Mouse (Mus musculus): ENCODE measurements around the gene Trir. TPM values are rescaled to one million over a fixed set of nuclear protein-coding genes. Genes with fewer than 3 reads are reported as not detected.
A peak's percentile ranks its signal among the peaks of the same experiment; 100 is the strongest.

Gene Trir
- total RNA-seq, 1 experiment: 181 TPM

DNA sequence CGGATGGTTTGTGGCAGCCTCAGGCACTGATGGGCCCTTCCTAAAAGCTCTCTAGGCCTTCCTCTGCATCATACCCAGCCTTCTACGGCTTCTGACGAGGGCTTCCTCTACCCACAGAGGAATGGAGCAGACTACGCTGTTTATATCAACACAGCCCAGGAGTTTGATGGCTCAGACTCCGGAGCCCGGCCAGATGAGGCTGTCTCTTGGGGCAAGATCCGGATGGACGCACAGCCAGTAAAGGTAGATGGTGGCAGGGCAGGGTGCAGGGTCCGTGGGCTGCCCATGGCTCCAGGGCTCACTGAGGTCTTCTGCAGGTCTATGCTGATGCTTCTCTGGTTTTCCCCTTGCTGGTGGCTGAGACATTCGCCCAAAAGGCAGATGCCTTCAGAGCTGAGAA lies 48.0 kb downstream of the Trir start:
- Histone ChIP-seq H3K9ac (ENCODE audit: insufficient read depth, low read depth, low read length, poor library complexity, severe bottlenecking) (no peak overlapping the region), H3K4me1 (ENCODE audit: control insufficient read depth in 2 of 2, insufficient read depth in 2 of 2, low read length in 2 of 2, poor library complexity in 1 of 2) (peaks cover 0 to 11% of the 10 kb centered on the region in 2 experiments; a peak in 1 of 4 replicates), H3K4me3 (ENCODE audit: insufficient read depth in 1 of 2, low read depth in 1 of 2, low read length in 2 of 2, poor library complexity in 1 of 2, severe bottlenecking in 1 of 2) (no peak overlapping the region), H3K36me3 (ENCODE audit: control insufficient read depth, insufficient read depth, low read length, poor library complexity, severe bottlenecking) (peaks cover 32% of the 10 kb centered on the region), H3K9me3 (ENCODE audit: control insufficient read depth, insufficient read depth, low read depth, low read length) (no peaks in the 10 kb centered on the region), H3K27ac (ENCODE audit: insufficient read depth, low read depth, low read length, poor library complexity, severe bottlenecking) (no peak overlapping the region)
- in situ Hi-C loops (cut with MboI; ENCODE audit: low sequenced_read_pairs in 2 of 2, unreplicated experiment in 2 of 2): no loop called here
- DNase-seq (ENCODE audit: low read depth, low spot score): no peak
- TF ChIP-seq HCFC1 (IDR thresholded peaks at IDR 0.05; ENCODE audit: borderline replicate concordance, insufficient read depth, low read length): no peak
- TF ChIP-seq MAFK (IDR thresholded peaks at IDR 0.05; ENCODE audit: insufficient read depth, low read depth, low read length): no peak
- no peak for TF ChIP-seq CHD2 (IDR thresholded peaks at IDR 0.05; ENCODE audit: low read depth, low read length)
- no peak for TF ChIP-seq ZC3H11A (IDR thresholded peaks at IDR 0.05; ENCODE audit: borderline replicate concordance, low read depth, low read length)
- no peak for TF ChIP-seq ZNF384 (IDR thresholded peaks at IDR 0.05; ENCODE audit: low read depth, low read length)

DNA sequence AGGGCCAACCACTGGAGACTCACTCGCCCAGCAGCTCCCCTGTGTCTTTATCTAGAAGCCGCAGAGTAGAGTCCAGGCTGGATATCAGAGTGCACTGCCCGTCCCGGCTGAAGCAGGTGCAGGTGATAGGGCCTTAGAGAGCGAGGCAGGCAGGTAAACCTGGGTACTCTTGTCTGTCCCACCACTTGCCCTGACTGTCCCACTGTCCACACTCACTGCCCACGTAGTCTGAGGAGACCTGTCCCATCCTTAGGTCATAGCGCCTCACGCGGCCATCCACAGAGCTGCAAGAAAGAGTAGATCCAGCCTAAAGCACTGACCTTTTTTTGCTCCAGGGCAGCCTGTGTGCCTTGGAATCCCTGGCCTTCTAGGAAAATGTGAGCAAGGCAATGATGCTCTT lies 49.4 kb downstream of the Trir start:
- H3K36me3 ChIP-seq (ENCODE audit: control insufficient read depth, insufficient read depth, low read length, poor library complexity, severe bottlenecking): peaks cover 32% of the 10 kb centered on the region
- no peak overlapping the region for H3K4me3 ChIP-seq (ENCODE audit: insufficient read depth in 1 of 2, low read depth in 1 of 2, low read length in 2 of 2, poor library complexity in 1 of 2, severe bottlenecking in 1 of 2)
- peaks cover 0 to 11% of the 10 kb centered on the region in 2 experiments; a peak in 1 of 4 replicates for H3K4me1 ChIP-seq (ENCODE audit: control insufficient read depth in 2 of 2, insufficient read depth in 2 of 2, low read length in 2 of 2, poor library complexity in 1 of 2)
- TF ChIP-seq CHD2 (IDR thresholded peaks at IDR 0.05; ENCODE audit: low read depth, low read length): no peak
- TF ChIP-seq ZC3H11A (IDR thresholded peaks at IDR 0.05; ENCODE audit: borderline replicate concordance, low read depth, low read length): no peak
- TF ChIP-seq MAFK (IDR thresholded peaks at IDR 0.05; ENCODE audit: insufficient read depth, low read depth, low read length): no peak
- no peak for TF ChIP-seq HCFC1 (IDR thresholded peaks at IDR 0.05; ENCODE audit: borderline replicate concordance, insufficient read depth, low read length)
- TF ChIP-seq ZNF384 (IDR thresholded peaks at IDR 0.05; ENCODE audit: low read depth, low read length): no peak
- in situ Hi-C loops (cut with MboI; ENCODE audit: low sequenced_read_pairs in 2 of 2, unreplicated experiment in 2 of 2): no loop called here
- no peaks in the 10 kb centered on the region for H3K9me3 ChIP-seq (ENCODE audit: control insufficient read depth, insufficient read depth, low read depth, low read length)
- H3K27ac ChIP-seq (ENCODE audit: insufficient read depth, low read depth, low read length, poor library complexity, severe bottlenecking): no peak overlapping the region
- no peak for DNase-seq (ENCODE audit: low read depth, low spot score)
- no peak overlapping the region for H3K9ac ChIP-seq (ENCODE audit: insufficient read depth, low read depth, low read length, poor library complexity, severe bottlenecking)

DNA sequence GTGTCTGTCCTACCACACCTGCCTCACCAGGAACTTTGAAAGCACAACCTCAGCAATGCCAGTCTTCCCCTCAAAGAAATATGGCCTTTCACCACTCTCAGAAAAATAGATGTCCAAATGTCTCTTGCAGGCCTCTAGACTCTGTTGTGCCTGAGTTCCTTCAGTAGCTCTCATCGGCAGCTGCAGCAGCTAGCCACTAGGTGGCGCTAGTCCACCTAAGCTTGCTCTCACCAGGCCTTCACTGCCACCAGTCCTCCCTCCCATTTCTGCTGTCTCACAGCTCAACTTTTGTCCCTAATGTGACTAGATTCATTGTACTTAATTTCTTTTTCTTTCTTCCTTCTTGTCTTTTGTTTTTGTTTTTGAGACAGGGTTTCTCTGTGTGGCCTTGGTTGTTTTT lies 50.4 kb downstream of the Trir start:
- no peak for TF ChIP-seq HCFC1 (IDR thresholded peaks at IDR 0.05; ENCODE audit: borderline replicate concordance, insufficient read depth, low read length)
- no peak for TF ChIP-seq MAFK (IDR thresholded peaks at IDR 0.05; ENCODE audit: insufficient read depth, low read depth, low read length)
- TF ChIP-seq ZNF384 (IDR thresholded peaks at IDR 0.05; ENCODE audit: low read depth, low read length): no peak
- no peak for TF ChIP-seq ZC3H11A (IDR thresholded peaks at IDR 0.05; ENCODE audit: borderline replicate concordance, low read depth, low read length)
- TF ChIP-seq CHD2 (IDR thresholded peaks at IDR 0.05; ENCODE audit: low read depth, low read length): no peak
- H3K9me3 ChIP-seq (ENCODE audit: control insufficient read depth, insufficient read depth, low read depth, low read length): no peaks in the 10 kb centered on the region
- peak; percentile 70 for DNase-seq (ENCODE audit: low read depth, low spot score)
- no peak overlapping the region for H3K9ac ChIP-seq (ENCODE audit: insufficient read depth, low read depth, low read length, poor library complexity, severe bottlenecking)
- no peak overlapping the region for H3K27ac ChIP-seq (ENCODE audit: insufficient read depth, low read depth, low read length, poor library complexity, severe bottlenecking)
- no peak overlapping the region for H3K4me3 ChIP-seq (ENCODE audit: insufficient read depth in 1 of 2, low read depth in 1 of 2, low read length in 2 of 2, poor library complexity in 1 of 2, severe bottlenecking in 1 of 2)
- H3K36me3 ChIP-seq (ENCODE audit: control insufficient read depth, insufficient read depth, low read length, poor library complexity, severe bottlenecking): peaks cover 32% of the 10 kb centered on the region
- in situ Hi-C loops (cut with MboI; ENCODE audit: low sequenced_read_pairs in 2 of 2, unreplicated experiment in 2 of 2): no loop called here
- peaks cover 0 to 16% of the 10 kb centered on the region in 2 experiments; a peak in 1 of 4 replicates for H3K4me1 ChIP-seq (ENCODE audit: control insufficient read depth in 2 of 2, insufficient read depth in 2 of 2, low read length in 2 of 2, poor library complexity in 1 of 2)

Other genes with a start within 250 kb of the Trir start
- gene Nfix, start 226.5 kb upstream of the Trir start, total RNA-seq (2012; rRNA removed): 0.58 and 0.89 TPM in 2 replicates
- 1.0 and 1.4 TPM in 2 replicates for gene Dand5, start 204.0 kb upstream of the Trir start, total RNA-seq (2012; rRNA removed)
- 24.7 and 30.8 TPM in 2 replicates for gene Gadd45gip1, start 195.3 kb upstream of the Trir start, total RNA-seq (2012; rRNA removed)
- 76.7 and 76.8 TPM in 2 replicates for gene Rad23a, start 186.2 kb upstream of the Trir start, total RNA-seq (2012; rRNA removed)
- gene Calr, start 179.9 kb upstream of the Trir start, total RNA-seq (2012; rRNA removed): 1,121 and 1,357 TPM in 2 replicates
- gene Farsa, start 169.8 kb upstream of the Trir start, total RNA-seq (2012; rRNA removed): 123 and 137 TPM in 2 replicates
- gene Syce2, start 154.7 kb upstream of the Trir start, total RNA-seq (2012; rRNA removed): 34.7 and 42.3 TPM in 2 replicates
- 36.3 and 57.2 TPM in 2 replicates for gene Gcdh, start 132.9 kb upstream of the Trir start, total RNA-seq (2012; rRNA removed)
- 0.31 and 0.53 TPM in 2 replicates for gene Klf1, start 124.9 kb upstream of the Trir start, total RNA-seq (2012; rRNA removed)
- gene Dnase2a, start 118.3 kb upstream of the Trir start, total RNA-seq (2012; rRNA removed): 23.7 and 29.5 TPM in 2 replicates
- gene Mast1, start 89.5 kb upstream of the Trir start, total RNA-seq (2012; rRNA removed): 1.4 and 2.5 TPM in 2 replicates
- gene Rtbdn, start 79.8 kb upstream of the Trir start, total RNA-seq (2012; rRNA removed): 0.13 TPM in 1 of 2 replicates, not detected in the other
- gene Gm49661, start 57.4 kb upstream of the Trir start, total RNA-seq (2012; rRNA removed): not detected in 2 replicates
- gene Prdx2, start 57.2 kb upstream of the Trir start, total RNA-seq (2012; rRNA removed): 259 and 328 TPM in 2 replicates
- gene Rnaseh2a, start 57.1 kb upstream of the Trir start, total RNA-seq (2012; rRNA removed): 160 and 174 TPM in 2 replicates
- 53.8 and 57.6 TPM in 2 replicates for gene Junb, start 48.1 kb upstream of the Trir start, total RNA-seq (2012; rRNA removed)
- 28.6 and 52.9 TPM in 2 replicates for gene Hook2, start 36.2 kb upstream of the Trir start, total RNA-seq (2012; rRNA removed)
- 0.22 and 0.48 TPM in 2 replicates for gene Best2, start 12.3 kb upstream of the Trir start, total RNA-seq (2012; rRNA removed)
- 237 and 266 TPM in 2 replicates for gene Asna1, start 1.5 kb upstream of the Trir start, total RNA-seq (2012; rRNA removed)
- gene Tnpo2, start 10.1 kb downstream of the Trir start, total RNA-seq (2012; rRNA removed): 88.4 and 101 TPM in 2 replicates
- 49.3 and 86.0 TPM in 2 replicates for gene Fbxw9, start 33.2 kb downstream of the Trir start, total RNA-seq (2012; rRNA removed)
- gene Gm5741, start 41.2 kb downstream of the Trir start, total RNA-seq (2012; rRNA removed): not detected in 2 replicates
- 54.1 and 63.1 TPM in 2 replicates for gene Dhps, start 44.9 kb downstream of the Trir start, total RNA-seq (2012; rRNA removed)
- 24.9 and 27.6 TPM in 2 replicates for gene Wdr83os, start 53.9 kb downstream of the Trir start, total RNA-seq (2012; rRNA removed)
- 26.4 and 32.6 TPM in 2 replicates for gene Wdr83, start 54.5 kb downstream of the Trir start, total RNA-seq (2012; rRNA removed)
- 40.2 and 78.2 TPM in 2 replicates for gene Man2b1, start 56.4 kb downstream of the Trir start, total RNA-seq (2012; rRNA removed)
- 0.58 and 1.0 TPM in 2 replicates for gene Zfp791, start 96.3 kb downstream of the Trir start, total RNA-seq (2012; rRNA removed)
- not detected in 2 replicates for gene Cks1brt, start 125.1 kb downstream of the Trir start, total RNA-seq (2012; rRNA removed)
- gene Olfr371, start 199.2 kb downstream of the Trir start, total RNA-seq (2012; rRNA removed): not detected in 2 replicates